Mouse (Mus musculus): Measurements from ENCODE around the gene Kcnh1.

DNA sequence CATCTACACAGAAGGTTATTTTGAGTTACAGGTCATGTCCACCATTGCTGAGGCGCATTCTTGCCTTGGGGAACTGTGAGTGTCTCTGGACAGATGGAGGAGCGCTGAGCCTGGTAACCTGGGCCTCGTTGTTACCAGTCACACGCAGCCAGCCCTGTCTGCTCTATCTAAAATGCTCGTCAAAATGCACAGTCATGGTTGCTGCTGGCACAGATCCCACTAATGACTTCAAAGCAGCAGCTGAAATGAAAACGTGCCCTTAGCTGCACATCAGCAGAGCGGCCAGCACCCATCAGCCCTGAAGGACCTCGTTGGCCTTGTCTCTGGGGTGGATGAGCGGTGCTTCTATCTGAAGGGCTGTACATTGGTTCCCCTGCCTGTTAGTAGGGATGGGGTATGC is 311.4 kb downstream of the Kcnh1 start:
- TF ChIP-seq CTCF (IDR thresholded peaks at IDR 0.05; ENCODE audit: low read depth): no peak
- no peak for TF ChIP-seq EP300 (optimal IDR thresholded peaks at IDR 0.05)

Data from stomach, postnatal 0 days (tissue).